ENCODE assay signal across 8 mouse cellular contexts in the genomic region with DNA sequence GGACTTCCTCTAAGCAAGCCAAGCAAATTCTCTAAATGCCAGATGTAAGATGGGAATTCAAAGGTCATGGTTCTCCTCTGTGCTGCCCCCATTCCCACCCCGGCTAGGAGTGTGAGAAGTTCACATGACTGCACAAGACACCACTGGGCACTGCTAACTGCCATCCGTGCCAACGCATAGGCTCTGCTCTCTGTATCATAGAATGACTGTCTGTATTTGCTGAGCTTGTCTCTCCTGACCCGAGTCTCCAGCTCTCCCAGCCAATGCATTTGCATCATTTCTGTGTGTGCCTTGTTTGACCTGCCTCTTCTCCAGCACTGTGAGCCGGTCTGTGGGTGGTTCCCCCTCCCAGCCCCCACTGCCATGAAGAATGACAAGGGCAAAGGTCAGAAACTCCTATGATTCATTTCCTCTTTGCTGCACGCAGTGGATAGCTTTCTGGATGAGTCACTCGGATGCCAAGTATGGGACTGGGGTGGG. TPM values are rescaled to one million over a fixed set of nuclear protein-coding genes. Genes with fewer than 3 reads are reported as not detected.
DNase-seq lines count a peak whose midpoint lies in the region; ATAC-seq and TF ChIP-seq lines count a peak whose summit lies in the region.

No protein-coding gene starts in this region.

- peaks cover 8% of the 10 kb centered on the region for H3K4me1 ChIP-seq in lung, adult 2 months (ENCODE audit: control insufficient read depth, insufficient read depth, low read length)
- H3K4me1 ChIP-seq in hindbrain, embryonic 14.5 days (replicated peaks; ENCODE audit: control insufficient read depth, insufficient read depth, low read length), result no peaks in the 10 kb centered on the region
- H3K4me1 ChIP-seq in liver, embryonic 11.5 days (replicated peaks; ENCODE audit: control insufficient read depth, insufficient read depth, low read length), result peaks cover 31% of the 10 kb centered on the region
- peaks cover 18% of the 10 kb centered on the region for H3K4me1 ChIP-seq in stomach, embryonic 14.5 days (ENCODE audit: control insufficient read depth, insufficient read depth, low read length)

- peak; percentile 8; the same call in 1 of the 2 replicates for ATAC-seq in hindbrain, embryonic 14.5 days (ENCODE audit: low FRiP score)
- ATAC-seq in liver, embryonic 11.5 days (replicated peaks; ENCODE audit: low FRiP score), result peak; percentile 58
- ATAC-seq in stomach, embryonic 14.5 days (ENCODE audit: insufficient number of reproducible peaks, insufficient read depth, low FRiP score, low read depth), result peak; percentile 47

- TF ChIP-seq POLR2A in lung, adult 2 months (IDR thresholded peaks at IDR 0.05; ENCODE audit: borderline replicate concordance, extremely low read depth, low read depth, low read length), result no peak

- no peaks in the 10 kb centered on the region for H3K9me3 ChIP-seq in hindbrain, embryonic 14.5 days (ENCODE audit: control insufficient read depth, low read length)
- no peaks in the 10 kb centered on the region for H3K9me3 ChIP-seq in liver, embryonic 11.5 days (ENCODE audit: control insufficient read depth, low read length)
- H3K9me3 ChIP-seq in stomach, embryonic 14.5 days (ENCODE audit: control insufficient read depth, low read depth, low read length), result peaks cover 4% of the 10 kb centered on the region; the same call in 1 of the 2 replicates

- H3K9ac ChIP-seq in hindbrain, embryonic 14.5 days, result no peak overlapping the region
- no peak overlapping the region for H3K9ac ChIP-seq in liver, embryonic 11.5 days (ENCODE audit: low read depth, low read length)
- no peak overlapping the region for H3K9ac ChIP-seq in stomach, embryonic 14.5 days (replicated peaks; ENCODE audit: low read depth, low read length)

- H3K27ac ChIP-seq in hindbrain, embryonic 14.5 days, result no peak overlapping the region
- H3K27ac ChIP-seq in liver, embryonic 11.5 days (ENCODE audit: low read depth, low read length), result 0 out of 2 replicates have a peak overlapping the region, but pooled peaks have one; percentile 10
- H3K27ac ChIP-seq in stomach, embryonic 14.5 days (ENCODE audit: low read length), result no peak overlapping the region

- no peak overlapping the region for H3K4me3 ChIP-seq in lung, adult 2 months (replicated peaks; ENCODE audit: extremely low read depth, low read depth, low read length)
- no peak overlapping the region for H3K4me3 ChIP-seq in hindbrain, embryonic 14.5 days (replicated peaks; ENCODE audit: low read length)
- H3K4me3 ChIP-seq in liver, embryonic 11.5 days (ENCODE audit: low read depth, low read length), result no peak overlapping the region
- H3K4me3 ChIP-seq in stomach, embryonic 14.5 days (ENCODE audit: low read depth, low read length), result no peak overlapping the region

- no peaks in the 10 kb centered on the region for H3K27me3 ChIP-seq in hindbrain, embryonic 14.5 days (ENCODE audit: control insufficient read depth, insufficient read depth, low read length)
- H3K27me3 ChIP-seq in liver, embryonic 11.5 days (replicated peaks; ENCODE audit: control insufficient read depth, insufficient read depth, low read length), result no peaks in the 10 kb centered on the region
- no peaks in the 10 kb centered on the region for H3K27me3 ChIP-seq in stomach, embryonic 14.5 days (ENCODE audit: control insufficient read depth, insufficient read depth, low read length)

- TF ChIP-seq CTCF in lung, adult 2 months (IDR thresholded peaks at IDR 0.05; ENCODE audit: insufficient read depth, low read length), result no peak

- WGBS in lung, adult 2 months, result 19% methylated on average over 7 of the region's 7 CpGs
- WGBS in hindbrain, embryonic 14.5 days, result 33% methylated on average over 7 of the region's 7 CpGs
- 28% methylated on average over 7 of the region's 7 CpGs for WGBS in liver, embryonic 11.5 days
- 19% methylated on average over 7 of the region's 7 CpGs for WGBS in stomach, embryonic 14.5 days

- H3K4me2 ChIP-seq in hindbrain, embryonic 14.5 days (replicated peaks), result no peak overlapping the region
- no peak overlapping the region; the same call in 1 of the 2 replicates for H3K4me2 ChIP-seq in liver, embryonic 11.5 days
- H3K4me2 ChIP-seq in stomach, embryonic 14.5 days (replicated peaks; ENCODE audit: low read depth, low read length), result no peak overlapping the region

- peak; percentile 52 to 62 for DNase-seq in lung, adult 18-20 months
- DNase-seq in lung, adult 2 months, result no peak
- DNase-seq in embryo, embryonic 10 days (ENCODE audit: low spot score), result peak; percentile 60
- DNase-seq in hindbrain, embryonic 14.5 days (ENCODE audit: low spot score), result no peak
- DNase-seq in liver, embryonic 11.5 days (ENCODE audit: low spot score), result peak; percentile 46
- DNase-seq in layer of hippocampus, adult 18-20 months (ENCODE audit: low spot score in 2 of 2), result no peak
- no peak for DNase-seq in cerebellum, postnatal 4 days (ENCODE audit: low spot score in 2 of 2)

- H3K36me3 ChIP-seq in hindbrain, embryonic 14.5 days (replicated peaks; ENCODE audit: control insufficient read depth, insufficient read depth), result no peaks in the 10 kb centered on the region
- H3K36me3 ChIP-seq in liver, embryonic 11.5 days (ENCODE audit: control insufficient read depth, insufficient read depth, low read length), result no peaks in the 10 kb centered on the region
- H3K36me3 ChIP-seq in stomach, embryonic 14.5 days (ENCODE audit: control insufficient read depth, insufficient read depth, low read length), result no peaks in the 10 kb centered on the region

RNA-seq across cellular contexts. Expression of a gene that starts 37.7 kb away (rescaled TPM):
- polyA plus RNA-seq in lung, adult 2 months (2012; rRNA removed), result 32.7 and 54.1 TPM in 2 replicates
- 57.7 and 66.6 TPM in 2 replicates for polyA plus RNA-seq in hindbrain, embryonic 14.5 days (2014; fragmentation: Nextera tagmentation; extraction: Ambion mirVana)
- polyA plus RNA-seq in liver, embryonic 11.5 days (2014; fragmentation: Nextera tagmentation; extraction: Ambion mirVana), result 15.8 and 16.1 TPM in 2 replicates
- 56.3 and 60.2 TPM in 2 replicates for polyA plus RNA-seq in stomach, embryonic 14.5 days (2014; fragmentation: Nextera tagmentation; extraction: Ambion mirVana)
- total RNA-seq in layer of hippocampus, adult 18-20 months (2021), result 10 to 100 TPM; 16.7 to 20.5 TPM

Comparison
In these comparisons a context has a peak if more than half of its experiments do, and no peak if none do; other contexts are left out.
1. DNase-seq: peak in lung, adult 18-20 months (2 of 2), embryo, embryonic 10 days (single experiment) and liver, embryonic 11.5 days (single experiment); none in lung, adult 2 months (single experiment), hindbrain, embryonic 14.5 days (single experiment), layer of hippocampus, adult 18-20 months (0 of 2) and cerebellum, postnatal 4 days (0 of 2).
2. ATAC-seq: peak in every context shown above with its lines; median percentile 58 in liver, embryonic 11.5 days; 47 in stomach, embryonic 14.5 days; 8 in hindbrain, embryonic 14.5 days.